8 mouse cellular contexts compared by ENCODE assay signal in the genomic region with DNA sequence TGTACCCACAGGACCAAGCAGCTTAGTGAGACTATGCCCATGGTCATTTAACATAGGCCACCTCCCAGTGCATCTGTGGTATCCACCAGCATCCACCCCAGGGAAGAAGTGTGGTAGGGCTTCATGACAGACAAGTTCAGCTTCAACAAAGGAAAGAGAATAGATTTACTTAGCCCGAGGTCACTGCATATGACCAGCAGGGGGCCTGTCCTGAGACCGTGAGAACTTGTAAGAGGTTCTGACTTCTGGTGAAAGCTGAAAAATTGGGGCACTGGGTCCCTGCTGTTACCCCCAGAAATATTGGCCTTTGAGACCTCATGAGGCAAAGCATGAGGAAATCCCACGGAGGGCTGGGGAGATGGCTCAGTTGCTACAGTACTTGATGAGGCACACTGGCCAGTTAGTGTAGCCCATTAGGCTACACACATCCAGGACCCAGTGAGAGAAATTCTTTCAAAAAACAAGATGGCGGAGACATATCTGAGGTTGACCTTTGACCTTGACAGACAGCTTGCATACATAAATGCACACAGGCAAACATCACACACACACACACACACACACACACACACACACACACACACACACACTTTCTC. TPM values are rescaled to one million over a fixed set of nuclear protein-coding genes. Genes with fewer than 3 reads are reported as not detected.
DNase-seq lines count a peak whose midpoint lies in the region.

No protein-coding gene starts in this region.

- peak; percentile 4 for DNase-seq in layer of hippocampus, adult 9-11 months
- no peak for DNase-seq in layer of hippocampus, postnatal 36 days
- DNase-seq in adrenal gland, adult 2 months, result peak; percentile 21
- peak; percentile 13 for DNase-seq in gastrocnemius, postnatal 25 days
- peak; percentile 23 to 46 for DNase-seq in lung, adult 18-20 months
- no peak for DNase-seq in T-cell, adult 2 months (ENCODE audit: low spot score)
- DNase-seq in left cerebral cortex, adult 18-20 months (ENCODE audit: low spot score in 2 of 2), result no peak
- DNase-seq in cerebellum, adult 9-11 months, result no peak

RNA-seq across cellular contexts. Expression of gene Iyd, which starts 34.0 kb away (rescaled TPM):
- total RNA-seq in layer of hippocampus, postnatal 36 days (2021), result 1 to 10 TPM; 7.6 to 9.5 TPM
- total RNA-seq in adrenal gland, adult 2 months (2021), result 1 to 10 TPM in 1 of 2 experiments, under 1 TPM in 1; 0.59 to 1.3 TPM
- polyA plus RNA-seq in adrenal gland, adult 2 months (2012; rRNA removed), result 0.06 and 0.10 TPM in 2 replicates
- not detected for total RNA-seq in gastrocnemius, postnatal 25 days (2021)
- total RNA-seq in left cerebral cortex, adult 18-20 months (2021), result not detected

Comparison
In these comparisons a context has a peak if more than half of its experiments do, and no peak if none do; other contexts are left out.
1. DNase-seq: peak in layer of hippocampus, adult 9-11 months (single experiment), adrenal gland, adult 2 months (single experiment), gastrocnemius, postnatal 25 days (single experiment) and lung, adult 18-20 months (2 of 2); none in layer of hippocampus, postnatal 36 days (0 of 2), T-cell, adult 2 months (single experiment), left cerebral cortex, adult 18-20 months (0 of 2) and cerebellum, adult 9-11 months (single experiment).